Mouse (Mus musculus): ENCODE results near the gene Acox3.

The Acox3 gene

GRCm38 (mm10) chr5:35648230-35648629 lies 65.4 kb downstream of the Acox3 start:
- no peak for DNase-seq (ENCODE audit: low read depth)

GRCm38 (mm10) chr5:35652319-35652718 lies 69.5 kb downstream of the Acox3 start:
- no peak for DNase-seq (ENCODE audit: low read depth)

GRCm38 (mm10) chr5:35652872-35653271 lies 70.0 kb downstream of the Acox3 start:
- DNase-seq (ENCODE audit: low read depth): no peak

GRCm38 (mm10) chr5:35653743-35654395 lies 71.0 kb downstream of the Acox3 start:
- no peak for DNase-seq (ENCODE audit: low read depth)

- no peak for DNase-seq (ENCODE audit: low read depth)
Measured at GRCm38 (mm10) chr5:35655753-35656485, 73.1 kb downstream of the Acox3 start.

GRCm38 (mm10) chr5:35659503-35659902 lies 76.7 kb downstream of the Acox3 start:
- DNase-seq (ENCODE audit: low read depth): no peak

GRCm38 (mm10) chr5:35661210-35661609 lies 78.4 kb downstream of the Acox3 start:
- no peak for DNase-seq (ENCODE audit: low read depth)

GRCm38 (mm10) chr5:35662021-35662545 lies 79.2 kb downstream of the Acox3 start:
- no peak for DNase-seq (ENCODE audit: low read depth)
